Mouse (Mus musculus): ENCODE results near the gene Becn1. TPM values are rescaled to one million over a fixed set of nuclear protein-coding genes. Genes with fewer than 3 reads are reported as not detected.
A peak's percentile ranks its signal among the peaks of the same experiment; 100 is the strongest.

The Becn1 gene
- polyA plus RNA-seq (2012; fragmentation: generic; extraction: Trizol), result 103 TPM
- long read RNA-seq, experiment 1, full-length matches to known transcripts, result 68 of 83 reads
- long read RNA-seq, experiment 1, partial matches to known transcripts, result 6 of 83 reads
- long read RNA-seq, experiment 1, other reads (novel, unspliced or antisense), result 9 of 83 reads
- long read RNA-seq, experiment 2, full-length matches to known transcripts, result 429 of 469 reads
- long read RNA-seq, experiment 2, partial matches to known transcripts, result 10 of 469 reads
- long read RNA-seq, experiment 2, other reads (novel, unspliced or antisense), result 30 of 469 reads

DNA sequence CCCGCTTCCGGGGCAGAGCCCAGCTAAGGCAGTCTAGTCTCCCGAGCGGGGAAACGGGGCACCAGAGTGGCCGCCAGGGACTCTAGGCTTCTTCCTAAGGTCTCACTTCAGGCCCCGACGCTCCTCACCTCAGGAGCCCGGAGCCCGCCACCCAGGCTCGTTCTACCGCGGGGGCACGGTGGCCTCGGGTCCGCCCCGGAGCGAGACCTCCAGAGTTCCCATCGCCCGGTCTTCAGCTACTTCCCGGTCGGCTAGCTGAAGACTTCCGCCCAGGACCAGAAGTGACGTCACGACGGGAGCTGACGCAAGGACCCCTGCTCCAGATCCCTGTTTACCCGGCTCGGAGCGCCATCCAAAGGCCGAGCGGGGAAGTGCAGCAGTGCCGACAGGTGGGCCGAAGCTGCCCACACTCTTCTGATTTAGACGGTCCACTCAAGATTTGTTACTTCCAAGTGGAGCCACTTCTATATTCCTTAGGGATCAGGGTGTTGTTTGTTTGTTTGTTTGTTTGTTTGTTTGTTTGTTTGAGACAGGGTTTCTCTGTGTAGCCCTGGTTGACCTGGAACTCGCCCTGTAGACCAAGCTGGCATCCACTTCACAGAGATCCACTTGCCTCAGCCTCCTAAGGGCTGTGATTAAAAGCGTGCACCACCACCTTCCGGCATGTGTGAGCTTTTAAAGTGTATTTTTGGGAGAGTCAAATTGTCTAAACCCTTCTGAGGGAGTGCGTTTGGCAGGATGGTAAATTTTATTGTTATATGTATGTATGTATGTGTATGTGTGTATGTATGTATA lies at the start of gene Becn1:
TSS of gene Becn1 (minus strand) at position 283 of the 795 bp plus-strand sequence.
- Histone ChIP-seq H3K36me3 (ENCODE audit: control insufficient read depth, insufficient read depth) (peaks cover 15% of the 10 kb centered on the region), H3K27me3 (ENCODE audit: control insufficient read depth, insufficient read depth, insufficient read length) (no peaks in the 10 kb centered on the region)
- TF ChIP-seq MYOD1 (IDR thresholded peaks at IDR 0.05; ENCODE audit: control insufficient read depth, insufficient read length, low read depth) (peak; percentile 8), MAX (IDR thresholded peaks at IDR 0.05) (peak; percentile 59), CEBPB (IDR thresholded peaks at IDR 0.05; ENCODE audit: low read depth) (peak; percentile 78), FOSL1 (IDR thresholded peaks at IDR 0.05; ENCODE audit: insufficient read depth, low read length, poor library complexity, severe bottlenecking) (no peak), CTCF (IDR thresholded peaks at IDR 0.05; ENCODE audit: control insufficient read depth, insufficient read depth, insufficient read length) (peak; percentile 96)

DNA sequence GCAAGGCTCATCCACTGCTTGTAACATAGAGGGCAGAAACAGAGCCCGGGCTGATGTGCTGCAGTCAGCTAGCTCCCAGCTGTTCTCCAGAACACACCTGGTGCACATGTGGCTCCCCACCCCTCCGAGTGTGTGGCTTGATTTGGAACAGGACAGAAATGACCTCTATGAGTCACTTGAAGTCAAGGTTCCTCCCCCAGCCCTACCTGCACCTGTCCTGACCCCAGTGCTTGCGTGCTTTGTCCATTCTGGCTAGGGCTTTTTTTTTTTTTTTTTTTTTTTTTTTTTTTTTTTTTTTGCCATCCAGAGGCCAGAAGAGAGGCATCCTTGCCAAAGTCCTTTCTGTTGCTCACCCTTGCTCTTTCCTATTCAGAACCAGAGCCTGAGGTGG lies 49.6 kb upstream of the Becn1 start:
- Histone ChIP-seq H3K27me3 (ENCODE audit: control insufficient read depth, insufficient read depth, insufficient read length) (peaks cover 13% of the 10 kb centered on the region), H3ac (ENCODE audit: control insufficient read depth, insufficient read length, low read depth) (no peak overlapping the region), H3K79me2 (ENCODE audit: control insufficient read depth, insufficient read depth) (no peaks in the 10 kb centered on the region), H3K79me3 (ENCODE audit: low read depth) (no peaks in the 10 kb centered on the region), H3K36me3 (ENCODE audit: control insufficient read depth, insufficient read depth) (no peaks in the 10 kb centered on the region), H3K4me3 (ENCODE audit: insufficient read depth, poor library complexity, severe bottlenecking) (no peak overlapping the region)
- TF ChIP-seq CTCF (IDR thresholded peaks at IDR 0.05; ENCODE audit: control insufficient read depth, insufficient read depth, insufficient read length), result no peak
- no peak for TF ChIP-seq MYOG (IDR thresholded peaks at IDR 0.05; ENCODE audit: control insufficient read depth, extremely low read depth, insufficient read length)
- no peak for TF ChIP-seq MAX (IDR thresholded peaks at IDR 0.05)
- TF ChIP-seq CEBPB (IDR thresholded peaks at IDR 0.05; ENCODE audit: low read depth), result no peak
- no peak for TF ChIP-seq FOSL1 (IDR thresholded peaks at IDR 0.05; ENCODE audit: insufficient read depth, low read length, poor library complexity, severe bottlenecking)
- no peak for TF ChIP-seq MYOD1 (IDR thresholded peaks at IDR 0.05; ENCODE audit: control insufficient read depth, insufficient read length, low read depth)
- TF ChIP-seq USF1 (IDR thresholded peaks at IDR 0.05; ENCODE audit: low read depth), result no peak

More for the DNA sequence above, at the start of gene Becn1:
- Histone ChIP-seq H3ac (ENCODE audit: control insufficient read depth, insufficient read length, low read depth) (peak within 1 kb of the TSS; percentile 66), H3K79me3 (ENCODE audit: low read depth) (peaks cover 41% of the 10 kb centered on the region), H3K79me2 (ENCODE audit: control insufficient read depth, insufficient read depth) (peaks cover 48% of the 10 kb centered on the region), H3K4me3 (ENCODE audit: insufficient read depth, poor library complexity, severe bottlenecking) (peak within 1 kb of the TSS; percentile 81)

GRCm38 (mm10) chr11:101351100-101351720 lies 49.1 kb upstream of the Becn1 start:
- Histone ChIP-seq H3K79me3 (ENCODE audit: low read depth) (no peaks in the 10 kb centered on the region), H3K36me3 (ENCODE audit: control insufficient read depth, insufficient read depth) (no peaks in the 10 kb centered on the region), H3K4me3 (ENCODE audit: insufficient read depth, poor library complexity, severe bottlenecking) (no peak overlapping the region), H3ac (ENCODE audit: control insufficient read depth, insufficient read length, low read depth) (no peak overlapping the region), H3K27me3 (ENCODE audit: control insufficient read depth, insufficient read depth, insufficient read length) (peaks cover 13% of the 10 kb centered on the region), H3K79me2 (ENCODE audit: control insufficient read depth, insufficient read depth) (no peaks in the 10 kb centered on the region)
- TF ChIP-seq USF1 (IDR thresholded peaks at IDR 0.05; ENCODE audit: low read depth) (no peak), MYOG (IDR thresholded peaks at IDR 0.05; ENCODE audit: control insufficient read depth, extremely low read depth, insufficient read length) (no peak), MAX (IDR thresholded peaks at IDR 0.05) (no peak), FOSL1 (IDR thresholded peaks at IDR 0.05; ENCODE audit: insufficient read depth, low read length, poor library complexity, severe bottlenecking) (no peak), CEBPB (IDR thresholded peaks at IDR 0.05; ENCODE audit: low read depth) (no peak), CTCF (IDR thresholded peaks at IDR 0.05; ENCODE audit: control insufficient read depth, insufficient read depth, insufficient read length) (no peak), MYOD1 (IDR thresholded peaks at IDR 0.05; ENCODE audit: control insufficient read depth, insufficient read length, low read depth) (no peak)

DNA sequence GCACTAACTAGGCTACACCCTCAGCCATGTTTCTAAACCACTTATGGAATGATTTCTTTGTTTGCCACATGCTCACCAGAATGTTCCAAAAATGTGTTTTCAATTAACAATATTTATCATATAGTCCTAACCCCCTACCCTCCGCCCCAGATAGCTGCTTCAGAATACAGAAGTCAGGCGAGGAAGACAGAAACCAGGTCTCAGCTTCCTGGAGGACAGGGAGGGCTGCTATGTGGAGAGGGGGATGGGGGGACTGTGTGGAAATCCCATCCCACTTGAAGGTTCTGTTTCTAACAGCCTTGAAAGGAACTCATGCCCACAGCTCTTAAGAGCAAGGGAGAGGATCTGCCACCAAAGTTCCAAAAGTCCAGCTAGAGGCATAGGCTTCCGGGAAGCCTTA lies 47.1 kb upstream of the Becn1 start:
- no peak overlapping the region for H3ac ChIP-seq (ENCODE audit: control insufficient read depth, insufficient read length, low read depth)
- TF ChIP-seq USF1 (IDR thresholded peaks at IDR 0.05; ENCODE audit: low read depth) (no peak), MYOD1 (IDR thresholded peaks at IDR 0.05; ENCODE audit: control insufficient read depth, insufficient read length, low read depth) (no peak), CTCF (IDR thresholded peaks at IDR 0.05; ENCODE audit: control insufficient read depth, insufficient read depth, insufficient read length) (no peak), CEBPB (IDR thresholded peaks at IDR 0.05; ENCODE audit: low read depth) (no peak), FOSL1 (IDR thresholded peaks at IDR 0.05; ENCODE audit: insufficient read depth, low read length, poor library complexity, severe bottlenecking) (no peak), MYOG (IDR thresholded peaks at IDR 0.05; ENCODE audit: control insufficient read depth, extremely low read depth, insufficient read length) (no peak)

DNA sequence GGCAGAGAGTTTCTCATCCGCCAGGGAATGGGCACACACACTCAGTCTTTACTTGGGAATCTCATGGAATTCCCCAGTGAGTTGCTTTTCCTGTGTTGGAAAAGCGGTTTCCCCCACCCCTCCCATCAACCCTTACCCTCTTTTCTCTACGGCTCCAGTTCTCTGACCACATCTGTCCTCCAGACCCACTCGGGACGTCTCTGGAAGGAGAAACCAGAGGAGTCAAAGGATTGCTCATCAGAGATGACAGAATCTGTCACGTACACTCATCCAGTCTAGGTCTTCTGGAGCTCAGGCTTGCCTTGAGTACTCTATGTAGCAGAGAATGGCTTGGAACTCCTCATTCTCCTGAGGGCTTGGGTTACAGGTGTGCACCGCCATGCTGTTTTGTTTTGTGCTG lies 46.7 kb upstream of the Becn1 start:
- no peaks in the 10 kb centered on the region for H3K36me3 ChIP-seq (ENCODE audit: control insufficient read depth, insufficient read depth)
- H3K4me3 ChIP-seq (ENCODE audit: insufficient read depth, poor library complexity, severe bottlenecking), result no peak overlapping the region
- H3K79me3 ChIP-seq (ENCODE audit: low read depth), result no peaks in the 10 kb centered on the region
- H3K27me3 ChIP-seq (ENCODE audit: control insufficient read depth, insufficient read depth, insufficient read length), result peaks cover 6% of the 10 kb centered on the region
- no peak for TF ChIP-seq FOSL1 (IDR thresholded peaks at IDR 0.05; ENCODE audit: insufficient read depth, low read length, poor library complexity, severe bottlenecking)
- no peak for TF ChIP-seq CTCF (IDR thresholded peaks at IDR 0.05; ENCODE audit: control insufficient read depth, insufficient read depth, insufficient read length)
- no peak for TF ChIP-seq MYOG (IDR thresholded peaks at IDR 0.05; ENCODE audit: control insufficient read depth, extremely low read depth, insufficient read length)
- no peaks in the 10 kb centered on the region for H3K79me2 ChIP-seq (ENCODE audit: control insufficient read depth, insufficient read depth)
- H3ac ChIP-seq (ENCODE audit: control insufficient read depth, insufficient read length, low read depth), result no peak overlapping the region

More for the DNA sequence above, 47.1 kb upstream of the Becn1 start:
- H3K36me3 ChIP-seq (ENCODE audit: control insufficient read depth, insufficient read depth), result no peaks in the 10 kb centered on the region
- H3K4me3 ChIP-seq (ENCODE audit: insufficient read depth, poor library complexity, severe bottlenecking), result no peak overlapping the region
- H3K79me2 ChIP-seq (ENCODE audit: control insufficient read depth, insufficient read depth), result no peaks in the 10 kb centered on the region
- no peaks in the 10 kb centered on the region for H3K79me3 ChIP-seq (ENCODE audit: low read depth)
- peaks cover 10% of the 10 kb centered on the region for H3K27me3 ChIP-seq (ENCODE audit: control insufficient read depth, insufficient read depth, insufficient read length)
